Mouse (Mus musculus) thymus, adult 2 months (tissue): ENCODE measurements around the gene Ung.

Source experiments
- CTCF ChIP-seq: fragments of 200-500 bp; IDR thresholded peaks from 2 replicates; pipeline ENCODE4 v1.5.1; 2012; ENCODE audit warnings: mild to moderate bottlenecking, control low read depth, low read length, moderate library complexity, borderline replicate concordance; ENCODE audit not compliant: control insufficient read depth, poor library complexity, insufficient read depth; ENCODE audit errors: extremely low read depth
- POLR2A ChIP-seq: fragments of 200-500 bp; IDR thresholded peaks from 2 replicates; pipeline ENCODE4 v1.6.1; 2012; ENCODE audit warnings: mild to moderate bottlenecking, low read length, control low read depth, moderate library complexity; ENCODE audit not compliant: control insufficient read depth, poor library complexity, insufficient read depth; ENCODE audit errors: extremely low read depth

- TF ChIP-seq CTCF (no peak), POLR2A (no peak)
Measured at GRCm38 (mm10) chr5:114091057-114091807, 39.0 kb upstream of the Ung start, which contains the start of gene Svop.
